Mouse (Mus musculus) bone marrow, adult 2 months (tissue): Measurements from ENCODE around the gene Nt5c2. TPM values are rescaled to one million over a fixed set of nuclear protein-coding genes. Genes with fewer than 3 reads are reported as not detected.
"Not testable (repeated sequence)": the region's sequence is repeated elsewhere in the genome, so short reads cannot be mapped to it uniquely, and the experiment has no call there.

Experiments used
- H3K27ac ChIP-seq: fragments of 200-500 bp; 2 replicates; pipeline ENCODE4 v1.5.1; 2012; ENCODE audit warnings: low read depth, mild to moderate bottlenecking, control low read depth, inconsistent platforms, low read length; ENCODE audit not compliant: control insufficient read depth, poor library complexity, insufficient read depth
- H3K4me1 ChIP-seq: fragments of 200-500 bp; 2 replicates; pipeline ENCODE4 v1.6.1; 2011; ENCODE audit warnings: low read length; ENCODE audit not compliant: control insufficient read depth, insufficient read depth
- H3K4me3 ChIP-seq: fragments of 200-500 bp; replicated peaks from 2 replicates; pipeline ENCODE3; 2011; ENCODE audit warnings: mild to moderate bottlenecking, low read depth, low read length, control low read depth; ENCODE audit not compliant: control insufficient read depth
- CTCF ChIP-seq: fragments of 200-500 bp; IDR thresholded peaks from 2 replicates; pipeline ENCODE4 v1.5.1; 2011; ENCODE audit warnings: low read length, control low read depth; ENCODE audit not compliant: control insufficient read depth, insufficient read depth
- POLR2A ChIP-seq: fragments of 200-500 bp; IDR thresholded peaks from 2 replicates; pipeline ENCODE4 v1.6.1; 2011; ENCODE audit warnings: low read depth, mild to moderate bottlenecking, control low read depth, low read length, borderline replicate concordance; ENCODE audit not compliant: control insufficient read depth
- WGBS: fragments of 180-500 bp; shearing (Covaris S2); methylation state at CpG from one replicate; pipeline ENCODE4 v1.1.7; 2018; 5-methylcytosine and 5-hydroxymethylcytosine counted together
- polyA plus RNA-seq: library from polyadenylated mRNA; stranded (reverse); fragments of >200 nt; gene quantifications from 2 replicates; pipeline ENCODE4 v1.2.4, GENCODE M21; 2011; ENCODE audit warnings: low replicate concordance; ENCODE audit not compliant: missing spikeins, insufficient read depth, insufficient read length

Gene Nt5c2
- polyA plus RNA-seq, 1 experiment: 39.2 TPM

GRCm38 (mm10) chr19:46999753-47000152, 15.2 kb downstream of the Nt5c2 start:
- no peaks in the 10 kb centered on the region; the same call in 1 of the 2 replicates for H3K4me1 ChIP-seq
- H3K4me3 ChIP-seq: no peak overlapping the region
- TF ChIP-seq CTCF (no peak), POLR2A (no peak)
- WGBS: 64% methylated on average over 6 of the region's 6 CpGs
- H3K27ac ChIP-seq: no peak overlapping the region; the same call in 1 of the 2 replicates

GRCm38 (mm10) chr19:46998953-46999352, 16.0 kb downstream of the Nt5c2 start:
- 62% methylated on average over 4 of the region's 4 CpGs for WGBS
- TF ChIP-seq CTCF: no peak
- H3K4me1 ChIP-seq: no peaks in the 10 kb centered on the region; the same call in 1 of the 2 replicates
- H3K4me3 ChIP-seq: no peak overlapping the region
- no peak overlapping the region for H3K27ac ChIP-seq

GRCm38 (mm10) chr19:46998168-46998870, 16.6 kb downstream of the Nt5c2 start:
- WGBS: 63% methylated on average over 8 of the region's 8 CpGs
- TF ChIP-seq CTCF (no peak), POLR2A (no peak)
- H3K4me3 ChIP-seq: no peak overlapping the region
- H3K27ac ChIP-seq: no peak overlapping the region
- H3K4me1 ChIP-seq: no peaks in the 10 kb centered on the region; the same call in 1 of the 2 replicates

- Histone ChIP-seq H3K27ac (no peak overlapping the region), H3K4me1 (no peaks in the 10 kb centered on the region; the same call in 1 of the 2 replicates), H3K4me3 (no peak overlapping the region)
- 86% methylated on average over 9 of the region's 9 CpGs for WGBS
- TF ChIP-seq POLR2A (no peak), CTCF (no peak)
Measured at GRCm38 (mm10) chr19:46996095-46996494, 18.9 kb downstream of the Nt5c2 start.

- 73% methylated on average over 4 of the region's 4 CpGs for WGBS
- not testable (repeated sequence) for H3K4me1 ChIP-seq, H3K4me3 ChIP-seq, H3K27ac ChIP-seq
Measured at GRCm38 (mm10) chr19:46992329-46992728, 22.6 kb downstream of the Nt5c2 start.

GRCm38 (mm10) chr19:46991145-46991544, 23.8 kb downstream of the Nt5c2 start:
- 6% methylated on average over 5 of the region's 5 CpGs for WGBS

GRCm38 (mm10) chr19:46990625-46991024, 24.3 kb downstream of the Nt5c2 start:
- H3K4me1 ChIP-seq, H3K4me3 ChIP-seq, H3K27ac ChIP-seq: not testable (repeated sequence)
- WGBS: 51% methylated on average over 8 of the region's 8 CpGs

More at GRCm38 (mm10) chr19:46991145-46991544, 23.8 kb downstream of the Nt5c2 start:
- H3K27ac ChIP-seq: no peak overlapping the region
- no peak overlapping the region for H3K4me3 ChIP-seq
- peaks cover 6% of the 10 kb centered on the region for H3K4me1 ChIP-seq
- TF ChIP-seq CTCF (peak; percentile 93), POLR2A (no peak)

- H3K4me1 ChIP-seq: peaks cover 7% of the 10 kb centered on the region
- H3K27ac ChIP-seq: no peak overlapping the region; the same call in 1 of the 2 replicates
- TF ChIP-seq CTCF (no peak), POLR2A (no peak)
- H3K4me3 ChIP-seq: no peak overlapping the region
- WGBS: 78% methylated on average over 3 of the region's 3 CpGs
Measured at GRCm38 (mm10) chr19:46990153-46990518, 24.8 kb downstream of the Nt5c2 start.
